Comparison of ENCODE assay signal across 23 mouse cellular contexts in the genomic region with DNA sequence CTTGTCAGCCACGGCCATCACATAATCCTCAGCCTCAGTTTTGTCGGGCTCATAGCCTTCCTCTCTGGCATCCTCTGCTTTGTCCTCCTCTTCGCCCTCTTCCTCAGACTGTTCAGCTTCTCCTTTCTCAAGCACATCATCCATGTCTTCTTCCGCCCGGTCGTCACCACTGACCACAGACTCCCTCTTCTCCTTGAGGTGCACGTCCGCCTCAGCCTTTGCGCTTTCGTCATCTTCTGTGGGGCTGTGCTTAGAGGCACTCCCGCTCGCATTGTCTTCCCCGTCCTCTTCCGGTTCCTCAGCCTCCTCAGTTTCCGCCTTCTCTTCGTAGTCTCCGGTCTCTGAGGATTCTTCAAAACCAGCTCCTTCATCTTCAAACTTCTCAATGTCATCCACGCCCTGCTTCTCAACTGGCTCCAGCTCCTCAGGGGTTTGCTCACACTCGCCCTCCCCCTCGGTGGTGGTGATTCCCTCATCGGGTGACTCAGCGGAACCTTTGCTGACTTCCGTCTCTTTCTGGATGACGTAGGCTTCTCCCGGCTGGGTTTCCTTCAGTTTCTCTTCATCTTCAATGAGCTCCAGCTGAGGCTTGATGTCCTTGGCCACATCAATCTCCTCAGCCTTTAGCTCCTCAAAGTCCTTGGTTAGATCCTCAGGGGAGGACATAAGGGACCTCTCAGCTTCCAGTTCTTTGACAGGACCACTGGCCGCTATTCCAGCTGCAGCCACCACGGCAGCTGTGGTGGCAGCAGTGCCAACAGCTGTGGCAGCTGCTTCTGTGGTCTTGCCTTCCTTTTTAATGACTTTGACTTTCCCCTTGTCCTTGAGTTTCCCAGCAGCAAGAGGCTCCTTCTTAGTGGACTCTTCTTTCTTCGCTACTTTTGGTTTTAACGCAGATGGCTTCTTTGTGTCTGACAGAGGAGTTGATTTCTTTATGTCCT.
DNase-seq lines count a peak whose midpoint lies in the region; ATAC-seq and TF ChIP-seq lines count a peak whose summit lies in the region.
"Had no signal": no experiment of that assay in that cellular context is flagged by ENCODE, and none has a peak within 500 bp of the region (broad histone marks: within the 10 kb centered on the region; RNA-seq: fewer than 3 reads in every experiment).

No protein-coding gene starts in this region.

- intact Hi-C loops in left cerebral cortex, postnatal 25 days (cut with DNase I): no loop called here

- peaks cover 73% of the 10 kb centered on the region for H3K36me3 ChIP-seq in midbrain, postnatal 0 days (ENCODE audit: insufficient read depth, low read length)
- H3K36me3 ChIP-seq in midbrain, embryonic 15.5 days (replicated peaks): peaks cover 77% of the 10 kb centered on the region
- H3K36me3 ChIP-seq in C2C12 (ENCODE audit: control insufficient read depth, insufficient read depth): peaks cover 96% of the 10 kb centered on the region
- H3K36me3 ChIP-seq in heart, embryonic 12.5 days: peaks cover 88% of the 10 kb centered on the region

- no peak overlapping the region for H3K4me3 ChIP-seq in midbrain, postnatal 0 days (ENCODE audit: low read depth, low read length)
- H3K4me3 ChIP-seq in midbrain, embryonic 15.5 days: no peak overlapping the region
- H3K4me3 ChIP-seq in C2C12 (ENCODE audit: insufficient read depth, poor library complexity, severe bottlenecking): no peak overlapping the region
- peak overlapping the region; percentile 13 for H3K4me3 ChIP-seq in bone marrow, adult 2 months (replicated peaks; ENCODE audit: control insufficient read depth, low read depth, low read length)
- no peak overlapping the region for H3K4me3 ChIP-seq in heart, embryonic 12.5 days
- H3K4me3 ChIP-seq: embryonic facial prominence, embryonic 15.5 days; forebrain, embryonic 10.5 days; megakaryocyte, embryonic 14.5 days; neural tube, embryonic 13.5 days had no signal

- TF ChIP-seq CTCF in midbrain, postnatal 0 days (IDR thresholded peaks at IDR 0.05): no peak
- TF ChIP-seq CTCF in C2C12 (IDR thresholded peaks at IDR 0.05; ENCODE audit: control insufficient read depth, insufficient read depth, insufficient read length): no peak
- TF ChIP-seq CTCF in bone marrow, adult 2 months (IDR thresholded peaks at IDR 0.05; ENCODE audit: control insufficient read depth, insufficient read depth, low read length): no peak

- H3K9me3 ChIP-seq in midbrain, postnatal 0 days (ENCODE audit: low read length): no peaks in the 10 kb centered on the region
- no peaks in the 10 kb centered on the region for H3K9me3 ChIP-seq in midbrain, embryonic 15.5 days
- no peaks in the 10 kb centered on the region for H3K9me3 ChIP-seq in heart, embryonic 12.5 days (replicated peaks)
- H3K9me3 ChIP-seq: embryonic facial prominence, embryonic 15.5 days; forebrain, embryonic 10.5 days; neural tube, embryonic 13.5 days had no signal

- no peaks in the 10 kb centered on the region for H3K27me3 ChIP-seq in midbrain, postnatal 0 days (ENCODE audit: insufficient read depth, low read length)
- H3K27me3 ChIP-seq in midbrain, embryonic 15.5 days (replicated peaks): no peaks in the 10 kb centered on the region
- no peaks in the 10 kb centered on the region for H3K27me3 ChIP-seq in C2C12 (ENCODE audit: control insufficient read depth, insufficient read depth, insufficient read length)
- H3K27me3 ChIP-seq in heart, embryonic 12.5 days (replicated peaks): no peaks in the 10 kb centered on the region
- H3K27me3 ChIP-seq: embryonic facial prominence, embryonic 15.5 days; neural tube, embryonic 13.5 days had no signal

- H3K27ac ChIP-seq in midbrain, postnatal 0 days (ENCODE audit: low read depth, low read length): no peak overlapping the region; the same call in 1 of the 2 replicates
- no peak overlapping the region for H3K27ac ChIP-seq in midbrain, embryonic 15.5 days
- no peak overlapping the region for H3K27ac ChIP-seq in bone marrow, adult 2 months (ENCODE audit: control insufficient read depth, insufficient read depth, low read depth, low read length, poor library complexity)
- H3K27ac ChIP-seq in heart, embryonic 12.5 days (ENCODE audit: poor library complexity, severe bottlenecking): no peak overlapping the region
- H3K27ac ChIP-seq: embryonic facial prominence, embryonic 15.5 days; forebrain, embryonic 10.5 days; hindbrain, embryonic 14.5 days; kidney, postnatal 0 days; neural tube, embryonic 13.5 days had no signal

- no peak overlapping the region for H3ac ChIP-seq in C2C12 (ENCODE audit: control insufficient read depth, insufficient read length, low read depth)

- H3K79me2 ChIP-seq in C2C12 (ENCODE audit: control insufficient read depth, insufficient read depth): peaks cover 20% of the 10 kb centered on the region

- H3K79me3 ChIP-seq in C2C12 (ENCODE audit: low read depth): peaks cover 10% of the 10 kb centered on the region

- WGBS in midbrain, postnatal 0 days: 94% methylated on average over 29 of the region's 29 CpGs
- 95% methylated on average over 29 of the region's 29 CpGs for WGBS in midbrain, embryonic 15.5 days
- WGBS in bone marrow, adult 2 months: 73% methylated on average over 29 of the region's 29 CpGs
- WGBS in heart, embryonic 12.5 days: 90% methylated on average over 29 of the region's 29 CpGs

- no peak overlapping the region for H3K9ac ChIP-seq in midbrain, postnatal 0 days (replicated peaks; ENCODE audit: low read length, poor library complexity, severe bottlenecking)
- no peak overlapping the region for H3K9ac ChIP-seq in midbrain, embryonic 15.5 days
- H3K9ac ChIP-seq in heart, embryonic 12.5 days: no peak overlapping the region
- H3K9ac ChIP-seq: embryonic facial prominence, embryonic 15.5 days; hindbrain, embryonic 14.5 days; neural tube, embryonic 13.5 days had no signal

- no peaks in the 10 kb centered on the region for H3K4me1 ChIP-seq in midbrain, postnatal 0 days (ENCODE audit: insufficient read depth, low read length)
- no peaks in the 10 kb centered on the region for H3K4me1 ChIP-seq in midbrain, embryonic 15.5 days
- no peaks in the 10 kb centered on the region for H3K4me1 ChIP-seq in bone marrow, adult 2 months (ENCODE audit: control insufficient read depth, insufficient read depth, low read length)
- H3K4me1 ChIP-seq in heart, embryonic 12.5 days (replicated peaks): 0 out of 2 replicates have a peak, but pooled peaks cover 3% of the 10 kb centered on the region
- H3K4me1 ChIP-seq: embryonic facial prominence, embryonic 15.5 days; forebrain, embryonic 10.5 days; megakaryocyte, embryonic 14.5 days; neural tube, embryonic 13.5 days had no signal

- TF ChIP-seq POLR2A in bone marrow, adult 2 months (IDR thresholded peaks at IDR 0.05; ENCODE audit: borderline replicate concordance, control insufficient read depth, low read depth, low read length): no peak

- ATAC-seq in midbrain, postnatal 0 days (ENCODE audit: low FRiP score): peak; percentile 14; the same call in 1 of the 2 replicates
- ATAC-seq in midbrain, embryonic 15.5 days (replicated peaks): no peak
- peak; percentile 56; the same call in 1 of the 2 replicates for ATAC-seq in monocyte, adult 5-6 weeks (replicated peaks; ENCODE audit: insufficient number of reproducible peaks, low FRiP score, low TSS enrichment, poor library complexity, severe bottlenecking)
- ATAC-seq in heart, embryonic 12.5 days (ENCODE audit: insufficient number of reproducible peaks, low FRiP score): no peak
- ATAC-seq: activated CD4-positive, CD25-positive, alpha-beta regulatory T cell, adult 4 months; intestine, embryonic 16.5 days; midbrain, embryonic 16.5 days had no signal

- H3K4me2 ChIP-seq in midbrain, postnatal 0 days (ENCODE audit: low read depth, low read length, poor library complexity, severe bottlenecking): no peak overlapping the region
- no peak overlapping the region for H3K4me2 ChIP-seq in midbrain, embryonic 15.5 days
- no peak overlapping the region for H3K4me2 ChIP-seq in heart, embryonic 12.5 days
- H3K4me2 ChIP-seq: embryonic facial prominence, embryonic 15.5 days; hindbrain, embryonic 14.5 days; neural tube, embryonic 13.5 days had no signal

- DNase-seq in midbrain, postnatal 0 days (ENCODE audit: low spot score): no peak
- no peak for DNase-seq in layer of hippocampus, postnatal 25 days (ENCODE audit: extremely low spot score in 1 of 2, low spot score in 1 of 2)
- no peak for DNase-seq in left cerebral cortex, postnatal 25 days (ENCODE audit: low spot score in 2 of 2)
- DNase-seq: adrenal gland, postnatal 14 days; cerebellum, adult 9-10 months; embryo, embryonic 11 days; gastrocnemius, postnatal 10 days; heart, postnatal 10 days; lung, adult 2 months had no signal

TF ChIP-seq in C2C12, 6 proteins besides CTCF, POLR2A, EP300 and RAD21:
- TF ChIP-seq FOSL1 (IDR thresholded peaks at IDR 0.05; ENCODE audit: insufficient read depth, low read length, poor library complexity, severe bottlenecking) (no peak), MYOG (IDR thresholded peaks at IDR 0.05; ENCODE audit: control insufficient read depth, extremely low read depth, insufficient read length) (no peak), MYOD1 (IDR thresholded peaks at IDR 0.05; ENCODE audit: control insufficient read depth, insufficient read length, low read depth) (peak; percentile 92)
TF ChIP-seq in C2C12: peak in this region for 1.

Comparison
In these comparisons a context has a peak if more than half of its experiments do, and no peak if none do; other contexts are left out.
1. ATAC-seq: peak in midbrain, postnatal 0 days (single experiment) and monocyte, adult 5-6 weeks (single experiment); none in midbrain, embryonic 15.5 days (single experiment) and heart, embryonic 12.5 days (single experiment).